Mouse (Mus musculus): ENCODE measurements around the gene Tasp1. TPM values are rescaled to one million over a fixed set of nuclear protein-coding genes. Genes with fewer than 3 reads are reported as not detected.

Gene Tasp1
- total and polyA plus RNA-seq, 3 experiments, result 17.0 to 31.5 TPM; not detected in 1

DNA sequence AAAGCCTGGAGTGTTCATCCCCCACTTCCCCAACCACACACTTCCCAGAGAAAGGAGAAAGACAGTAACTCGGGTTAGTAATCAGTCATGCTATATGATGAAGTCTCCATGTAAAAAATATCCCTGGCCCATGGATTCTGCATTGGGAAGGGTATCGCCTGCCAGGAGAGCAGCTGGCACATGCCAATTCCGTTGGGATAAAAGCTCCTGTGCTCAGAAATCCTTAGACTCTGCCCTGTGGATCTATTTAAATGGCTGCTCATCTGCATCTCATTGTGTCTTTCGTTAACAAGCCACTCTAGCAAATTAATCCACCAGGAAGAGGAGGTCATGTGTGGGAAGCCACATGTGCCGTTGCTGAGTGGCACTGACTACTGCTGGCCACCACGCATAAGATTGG is 258.7 kb downstream of the Tasp1 start:
- Histone ChIP-seq H3K27me3 (ENCODE audit: control insufficient read depth in 1 of 2, insufficient read depth in 2 of 2, low read length in 2 of 2) (no peaks in the 10 kb centered on the region), H3K4me3 (ENCODE audit: control insufficient read depth in 1 of 2, insufficient read depth in 1 of 2, low read depth in 2 of 2, low read length in 2 of 2) (no peak overlapping the region), H3K27ac (ENCODE audit: control insufficient read depth, low read depth, low read length) (no peak overlapping the region), H3K36me3 (ENCODE audit: control insufficient read depth in 1 of 2, insufficient read depth in 2 of 2, low read length in 2 of 2) (no peaks in the 10 kb centered on the region), H3K79me2 (ENCODE audit: control insufficient read depth, insufficient read depth, low read length, poor library complexity) (no peaks in the 10 kb centered on the region), H3K4me1 (ENCODE audit: control insufficient read depth in 1 of 2, insufficient read depth in 2 of 2, low read length in 2 of 2) (no peaks in the 10 kb centered on the region), H3K9me3 (replicated peaks; ENCODE audit: insufficient read depth, low read length) (no peaks in the 10 kb centered on the region), H3K9ac (ENCODE audit: control insufficient read depth, low read depth, low read length, poor library complexity, severe bottlenecking) (no peak overlapping the region)
- TF ChIP-seq POLR2AphosphoS2 (IDR thresholded peaks at IDR 0.05; ENCODE audit: low read length), result no peak
- no peak for DNase-seq (ENCODE audit: low read depth, low spot score)

DNA sequence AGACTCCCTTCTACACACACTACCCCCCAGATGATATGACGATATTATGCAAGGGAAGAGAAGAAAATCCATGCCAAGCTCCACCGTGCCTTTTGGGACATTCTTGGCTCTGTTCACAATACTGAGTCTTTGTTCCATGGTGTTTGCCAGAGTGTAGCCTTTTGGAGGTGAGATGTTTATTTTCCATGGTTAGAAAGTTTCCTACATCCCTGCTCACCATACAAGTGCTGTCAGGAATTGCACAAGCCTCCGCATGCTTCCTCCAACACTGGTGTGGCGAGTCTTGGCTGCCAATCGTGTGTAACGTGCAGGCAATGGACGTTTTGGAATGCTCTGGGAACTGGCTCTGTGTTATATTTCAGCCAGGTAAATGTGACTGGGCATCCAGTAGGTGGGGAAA is 262.6 kb downstream of the Tasp1 start:
- TF ChIP-seq HCFC1 (IDR thresholded peaks at IDR 0.05; ENCODE audit: low read depth, low read length), result no peak
- no peak for TF ChIP-seq POLR2AphosphoS2 (IDR thresholded peaks at IDR 0.05; ENCODE audit: low read length)
- TF ChIP-seq CTCF (IDR thresholded peaks at IDR 0.05 in 2 of 3, conservative IDR thresholded peaks at IDR 0.05 in 1 of 3; ENCODE audit: control insufficient read depth in 1 of 3, insufficient read depth in 1 of 3, low read depth in 2 of 3, low read length in 3 of 3, poor library complexity in 1 of 3, severe bottlenecking in 1 of 3), result no peak
- TF ChIP-seq NELFE (IDR thresholded peaks at IDR 0.05; ENCODE audit: low read depth, low read length), result no peak
- TF ChIP-seq MAZ (IDR thresholded peaks at IDR 0.05; ENCODE audit: low read depth, low read length), result no peak
- no peak for TF ChIP-seq USF2 (IDR thresholded peaks at IDR 0.05; ENCODE audit: borderline replicate concordance in 1 of 2, insufficient read depth in 1 of 2, low read depth in 1 of 2, low read length in 2 of 2)
- no peak for TF ChIP-seq ETS1 (IDR thresholded peaks at IDR 0.05; ENCODE audit: low read depth, low read length)
- no peak for TF ChIP-seq POLR2AphosphoS5 (IDR thresholded peaks at IDR 0.05; ENCODE audit: borderline replicate concordance, low read depth, low read length)
- no peak for TF ChIP-seq SMC3 (IDR thresholded peaks at IDR 0.05; ENCODE audit: low read depth, low read length)
- no peak for TF ChIP-seq TCF12 (IDR thresholded peaks at IDR 0.05; ENCODE audit: low read depth, low read length)
- TF ChIP-seq UBTF (IDR thresholded peaks at IDR 0.05; ENCODE audit: borderline replicate concordance, insufficient read depth, low read depth, low read length), result no peak
- no peak for TF ChIP-seq SIN3A (IDR thresholded peaks at IDR 0.05; ENCODE audit: low read length)
- TF ChIP-seq TAL1 (IDR thresholded peaks at IDR 0.05; ENCODE audit: low read length), result no peak
- TF ChIP-seq BHLHE40 (IDR thresholded peaks at IDR 0.05; ENCODE audit: borderline replicate concordance, low read depth, low read length), result no peak
- TF ChIP-seq RAD21 (IDR thresholded peaks at IDR 0.05; ENCODE audit: low read depth, low read length), result no peak
- TF ChIP-seq ZC3H11A (IDR thresholded peaks at IDR 0.05; ENCODE audit: low read depth, low read length), result no peak
- H3K9ac ChIP-seq (ENCODE audit: control insufficient read depth, low read depth, low read length, poor library complexity, severe bottlenecking), result no peak overlapping the region
- no peak for DNase-seq (ENCODE audit: low read depth, low spot score)
- no peak overlapping the region for H3K27ac ChIP-seq (ENCODE audit: control insufficient read depth, low read depth, low read length)
- no peaks in the 10 kb centered on the region for H3K36me3 ChIP-seq (ENCODE audit: control insufficient read depth in 1 of 2, insufficient read depth in 2 of 2, low read length in 2 of 2)
- no peaks in the 10 kb centered on the region for H3K27me3 ChIP-seq (ENCODE audit: control insufficient read depth in 1 of 2, insufficient read depth in 2 of 2, low read length in 2 of 2)
- H3K4me3 ChIP-seq (ENCODE audit: control insufficient read depth in 1 of 2, insufficient read depth in 1 of 2, low read depth in 2 of 2, low read length in 2 of 2), result no peak overlapping the region
- no peaks in the 10 kb centered on the region for H3K4me1 ChIP-seq (ENCODE audit: control insufficient read depth in 1 of 2, insufficient read depth in 2 of 2, low read length in 2 of 2)
- no peaks in the 10 kb centered on the region for H3K9me3 ChIP-seq (replicated peaks; ENCODE audit: insufficient read depth, low read length)
- H3K79me2 ChIP-seq (ENCODE audit: control insufficient read depth, insufficient read depth, low read length, poor library complexity), result no peaks in the 10 kb centered on the region
